Mouse (Mus musculus) CD4-positive, CD25-positive, alpha-beta regulatory T cell (primary cell): ENCODE results near the gene Gm10058. TPM values are rescaled to one million over a fixed set of nuclear protein-coding genes. Genes with fewer than 3 reads are reported as not detected.

Source experiments
- polyA plus RNA-seq: library from polyadenylated mRNA; unstranded; fragments of 100-300 nt; shearing (Covaris generic); gene quantifications from one replicate; pipeline ENCODE4 v1.2.1, GENCODE M21; 2017

Gm10058 gene
- not detected for polyA plus RNA-seq

DNA sequence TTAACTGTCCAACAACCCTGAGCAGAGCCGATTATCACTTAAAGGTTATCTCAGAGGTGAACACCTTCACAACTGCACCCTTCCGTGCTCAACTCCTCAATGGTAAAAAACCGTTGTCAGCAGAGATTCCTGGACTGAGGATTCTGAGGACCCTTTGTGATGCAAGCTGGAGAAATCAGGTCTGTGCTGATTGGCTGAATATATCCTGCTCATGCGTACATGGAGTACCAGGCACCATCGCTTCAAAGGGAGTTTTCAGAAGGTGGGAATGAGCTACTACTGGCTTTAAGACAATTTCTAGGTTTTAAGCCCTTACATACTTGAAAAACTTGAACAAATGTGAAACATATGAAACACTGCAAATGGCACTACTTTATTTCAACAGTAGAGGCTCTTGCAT lies at the start of gene Gm10058:
Gene Gm10058 (minus strand): TSS at position 101 of the 400 bp plus-strand sequence.

